Mouse (Mus musculus): ENCODE data around the gene D330045A20Rik. TPM values are rescaled to one million over a fixed set of nuclear protein-coding genes. Genes with fewer than 3 reads are reported as not detected.

D330045A20Rik gene
- polyA plus RNA-seq, 1 experiment = 0.05 TPM

GRCm38 (mm10) chrX:139519251-139519650 lies 39.1 kb downstream of the D330045A20Rik start:
- no peak for DNase-seq
- 93% methylated on average over 2 of the region's 2 CpGs for WGBS
- Histone ChIP-seq H3K4me3 (replicated peaks; ENCODE audit: insufficient read depth, low read depth, low read length) (no peak overlapping the region), H3K4me1 (ENCODE audit: control insufficient read depth, insufficient read depth, low read length) (no peaks in the 10 kb centered on the region), H3K27me3 (ENCODE audit: control insufficient read depth, insufficient read depth, low read length) (no peaks in the 10 kb centered on the region), H3K27ac (ENCODE audit: insufficient read depth, low read length) (no peak overlapping the region)
- no peak for TF ChIP-seq CTCF (IDR thresholded peaks at IDR 0.05; ENCODE audit: borderline replicate concordance, insufficient read depth, low read depth, low read length)
- TF ChIP-seq POLR2A (IDR thresholded peaks at IDR 0.05; ENCODE audit: borderline replicate concordance, insufficient read depth, low read length) = no peak

GRCm38 (mm10) chrX:139524303-139525091 lies 44.3 kb downstream of the D330045A20Rik start:
- no peak overlapping the region for H3K4me3 ChIP-seq (replicated peaks; ENCODE audit: insufficient read depth, low read depth, low read length)
- no peaks in the 10 kb centered on the region for H3K4me1 ChIP-seq (ENCODE audit: control insufficient read depth, insufficient read depth, low read length)
- H3K27ac ChIP-seq (ENCODE audit: insufficient read depth, low read length) = no peak overlapping the region
- no peaks in the 10 kb centered on the region for H3K27me3 ChIP-seq (ENCODE audit: control insufficient read depth, insufficient read depth, low read length)
- no peak for DNase-seq
- TF ChIP-seq CTCF (IDR thresholded peaks at IDR 0.05; ENCODE audit: borderline replicate concordance, insufficient read depth, low read depth, low read length) = no peak
- WGBS = 76% methylated on average over 5 of the region's 5 CpGs

GRCm38 (mm10) chrX:139525724-139526123 lies 45.6 kb downstream of the D330045A20Rik start:
- WGBS = 91% methylated on average over 2 of the region's 2 CpGs
- Histone ChIP-seq H3K27ac (ENCODE audit: insufficient read depth, low read length) (no peak overlapping the region), H3K4me1 (ENCODE audit: control insufficient read depth, insufficient read depth, low read length) (no peaks in the 10 kb centered on the region), H3K27me3 (ENCODE audit: control insufficient read depth, insufficient read depth, low read length) (no peaks in the 10 kb centered on the region), H3K4me3 (replicated peaks; ENCODE audit: insufficient read depth, low read depth, low read length) (no peak overlapping the region)
- TF ChIP-seq POLR2A (IDR thresholded peaks at IDR 0.05; ENCODE audit: borderline replicate concordance, insufficient read depth, low read length) (no peak), CTCF (IDR thresholded peaks at IDR 0.05; ENCODE audit: borderline replicate concordance, insufficient read depth, low read depth, low read length) (no peak)
- no peak for DNase-seq

- Histone ChIP-seq H3K4me3 (replicated peaks; ENCODE audit: insufficient read depth, low read depth, low read length) (no peak overlapping the region), H3K27me3 (ENCODE audit: control insufficient read depth, insufficient read depth, low read length) (no peaks in the 10 kb centered on the region), H3K27ac (ENCODE audit: insufficient read depth, low read length) (no peak overlapping the region), H3K4me1 (ENCODE audit: control insufficient read depth, insufficient read depth, low read length) (no peaks in the 10 kb centered on the region)
- WGBS = 93% methylated on average over 4 of the region's 4 CpGs
- DNase-seq = no peak
- no peak for TF ChIP-seq POLR2A (IDR thresholded peaks at IDR 0.05; ENCODE audit: borderline replicate concordance, insufficient read depth, low read length)
- TF ChIP-seq CTCF (IDR thresholded peaks at IDR 0.05; ENCODE audit: borderline replicate concordance, insufficient read depth, low read depth, low read length) = no peak
Observed at GRCm38 (mm10) chrX:139526984-139527383, 46.8 kb downstream of the D330045A20Rik start.

GRCm38 (mm10) chrX:139529678-139530077 lies 49.5 kb downstream of the D330045A20Rik start:
- no peak for DNase-seq
- TF ChIP-seq POLR2A (IDR thresholded peaks at IDR 0.05; ENCODE audit: borderline replicate concordance, insufficient read depth, low read length) = no peak
- no peak for TF ChIP-seq CTCF (IDR thresholded peaks at IDR 0.05; ENCODE audit: borderline replicate concordance, insufficient read depth, low read depth, low read length)
- Histone ChIP-seq H3K4me3 (replicated peaks; ENCODE audit: insufficient read depth, low read depth, low read length) (no peak overlapping the region), H3K27me3 (ENCODE audit: control insufficient read depth, insufficient read depth, low read length) (no peaks in the 10 kb centered on the region), H3K27ac (ENCODE audit: insufficient read depth, low read length) (no peak overlapping the region), H3K4me1 (ENCODE audit: control insufficient read depth, insufficient read depth, low read length) (no peaks in the 10 kb centered on the region)

GRCm38 (mm10) chrX:139532293-139532692 lies 52.1 kb downstream of the D330045A20Rik start:
- 83% methylated on average over 4 of the region's 4 CpGs for WGBS
- no peak for DNase-seq
- H3K4me3 ChIP-seq (replicated peaks; ENCODE audit: insufficient read depth, low read depth, low read length) = no peak overlapping the region
- H3K27me3 ChIP-seq (ENCODE audit: control insufficient read depth, insufficient read depth, low read length) = no peaks in the 10 kb centered on the region
- no peaks in the 10 kb centered on the region for H3K4me1 ChIP-seq (ENCODE audit: control insufficient read depth, insufficient read depth, low read length)
- no peak for TF ChIP-seq POLR2A (IDR thresholded peaks at IDR 0.05; ENCODE audit: borderline replicate concordance, insufficient read depth, low read length)
- TF ChIP-seq CTCF (IDR thresholded peaks at IDR 0.05; ENCODE audit: borderline replicate concordance, insufficient read depth, low read depth, low read length) = no peak
- H3K27ac ChIP-seq (ENCODE audit: insufficient read depth, low read length) = no peak overlapping the region

GRCm38 (mm10) chrX:139537641-139538397 lies 57.7 kb downstream of the D330045A20Rik start:
- DNase-seq = no peak
- 74% methylated on average over 5 of the region's 5 CpGs for WGBS
- Histone ChIP-seq H3K27ac (ENCODE audit: insufficient read depth, low read length) (no peak overlapping the region), H3K4me3 (replicated peaks; ENCODE audit: insufficient read depth, low read depth, low read length) (no peak overlapping the region), H3K27me3 (ENCODE audit: control insufficient read depth, insufficient read depth, low read length) (no peaks in the 10 kb centered on the region), H3K4me1 (ENCODE audit: control insufficient read depth, insufficient read depth, low read length) (no peaks in the 10 kb centered on the region)
- TF ChIP-seq POLR2A (IDR thresholded peaks at IDR 0.05; ENCODE audit: borderline replicate concordance, insufficient read depth, low read length) = no peak
- no peak for TF ChIP-seq CTCF (IDR thresholded peaks at IDR 0.05; ENCODE audit: borderline replicate concordance, insufficient read depth, low read depth, low read length)

GRCm38 (mm10) chrX:139543726-139544125 lies 63.6 kb downstream of the D330045A20Rik start:
- H3K27ac ChIP-seq (ENCODE audit: insufficient read depth, low read length) = no peak overlapping the region
- WGBS = 63% methylated on average over 7 of the region's 7 CpGs
- no peak overlapping the region for H3K4me3 ChIP-seq (replicated peaks; ENCODE audit: insufficient read depth, low read depth, low read length)
- no peaks in the 10 kb centered on the region for H3K27me3 ChIP-seq (ENCODE audit: control insufficient read depth, insufficient read depth, low read length)
- DNase-seq = no peak
- TF ChIP-seq CTCF (IDR thresholded peaks at IDR 0.05; ENCODE audit: borderline replicate concordance, insufficient read depth, low read depth, low read length) (no peak), POLR2A (IDR thresholded peaks at IDR 0.05; ENCODE audit: borderline replicate concordance, insufficient read depth, low read length) (no peak)
- H3K4me1 ChIP-seq (ENCODE audit: control insufficient read depth, insufficient read depth, low read length) = no peaks in the 10 kb centered on the region
